Mouse (Mus musculus) MEL-GATA-1-ER (cell line): Measurements from ENCODE around the gene G430095P16Rik.

ENCODE experiments used
- DNase-seq: peaks from one replicate; pipeline ENCODE4 v3.0.0-alpha.2; 2012; ENCODE audit warnings: low read depth; ENCODE audit errors: extremely low read depth

The G430095P16Rik gene

DNA sequence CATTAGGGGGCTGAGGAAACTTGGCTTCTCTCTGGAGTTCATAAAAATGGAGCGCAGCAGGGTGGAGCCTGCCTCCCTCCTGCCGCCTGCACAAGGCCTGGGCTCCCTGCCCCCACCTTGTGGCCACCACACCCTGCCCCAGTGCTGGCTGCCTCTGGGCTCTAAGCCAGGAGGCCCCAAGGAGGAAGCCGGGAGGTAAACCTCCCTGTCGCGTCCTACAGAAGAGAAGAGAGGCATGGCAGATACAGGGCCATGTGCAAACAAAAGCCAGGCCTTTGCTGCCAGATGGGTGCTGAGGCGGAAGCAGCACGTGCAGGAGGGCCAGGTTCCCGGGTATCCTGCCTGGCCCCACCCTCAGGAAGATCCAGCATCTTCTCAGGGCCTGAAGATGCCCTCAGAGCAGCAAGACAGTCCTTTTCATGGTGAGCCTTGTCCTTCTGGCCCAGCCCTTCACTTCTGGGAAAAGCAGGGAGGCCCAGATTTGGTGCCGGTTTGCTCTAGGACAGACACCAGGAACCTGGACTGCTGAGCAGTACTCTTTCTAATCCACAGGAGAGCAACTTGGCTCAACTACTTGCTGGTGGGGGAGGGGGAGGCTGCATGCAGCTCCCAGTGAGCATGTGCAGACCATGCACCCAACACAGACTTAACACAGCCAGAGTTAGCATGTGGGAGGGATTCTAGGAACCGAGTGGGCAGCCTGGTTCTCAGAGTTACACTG lies at the start of gene G430095P16Rik:
Gene G430095P16Rik (plus strand): TSS at position 158 of the 721 bp plus-strand sequence.
- DNase-seq: peak; percentile 87

DNA sequence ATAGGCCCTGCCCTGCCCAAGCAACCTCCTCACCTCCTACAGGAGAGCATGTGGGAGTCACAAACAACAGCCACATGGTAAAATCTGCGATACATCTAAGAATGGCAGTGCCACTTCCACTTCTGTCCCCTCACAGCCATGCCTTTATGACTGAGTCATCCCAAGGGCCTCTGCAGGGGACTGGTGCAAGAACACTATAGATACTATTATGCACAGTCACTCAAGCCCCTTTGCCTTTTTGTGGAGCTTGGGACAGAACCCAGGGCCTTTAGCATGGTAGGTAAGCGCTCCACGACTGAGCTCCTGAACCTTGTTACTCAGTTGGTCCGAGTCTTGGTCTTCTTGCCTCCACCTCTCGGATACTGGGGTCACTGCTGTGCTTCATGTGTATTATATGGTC lies 45.5 kb upstream of the G430095P16Rik start:
- no peak for DNase-seq

DNA sequence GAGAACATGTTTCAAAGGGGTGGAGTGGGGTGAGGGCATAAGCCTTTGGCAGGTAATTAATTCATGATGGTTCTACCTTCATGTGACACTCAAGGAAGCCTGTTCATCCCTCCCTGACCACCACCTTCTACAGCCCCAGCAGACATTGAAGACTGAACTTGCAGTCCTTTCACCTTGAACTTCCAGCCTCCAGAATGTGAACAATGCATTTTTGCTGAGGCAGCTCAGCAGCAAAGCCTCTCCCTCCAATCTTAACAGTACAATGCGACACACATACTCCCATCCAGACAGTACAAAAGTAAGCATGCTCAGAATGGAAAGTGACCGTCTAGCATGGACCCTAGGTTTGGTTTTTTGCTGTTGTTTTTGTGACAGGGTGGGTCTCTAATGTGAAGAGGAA lies 41.3 kb upstream of the G430095P16Rik start:
- DNase-seq: no peak

DNA sequence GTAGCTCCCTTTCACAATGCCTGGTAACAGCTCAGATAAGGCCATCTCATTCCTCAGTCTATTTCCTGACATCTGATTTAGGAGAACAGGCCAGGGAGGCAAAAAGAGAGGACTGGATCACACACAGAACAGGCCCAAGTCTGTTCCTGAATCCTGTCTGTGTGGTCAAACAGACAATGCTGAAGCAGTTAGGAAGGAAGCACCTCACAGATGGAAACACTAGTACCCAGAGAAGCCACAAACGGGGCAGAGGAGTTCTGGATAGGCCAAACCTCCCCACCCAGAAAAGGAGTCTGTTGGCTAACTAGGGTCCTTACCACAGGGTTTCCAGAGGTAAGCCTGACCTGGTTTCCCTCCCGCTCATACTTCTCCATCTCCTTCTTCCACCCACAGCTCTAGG lies 40.5 kb upstream of the G430095P16Rik start:
- DNase-seq: no peak

DNA sequence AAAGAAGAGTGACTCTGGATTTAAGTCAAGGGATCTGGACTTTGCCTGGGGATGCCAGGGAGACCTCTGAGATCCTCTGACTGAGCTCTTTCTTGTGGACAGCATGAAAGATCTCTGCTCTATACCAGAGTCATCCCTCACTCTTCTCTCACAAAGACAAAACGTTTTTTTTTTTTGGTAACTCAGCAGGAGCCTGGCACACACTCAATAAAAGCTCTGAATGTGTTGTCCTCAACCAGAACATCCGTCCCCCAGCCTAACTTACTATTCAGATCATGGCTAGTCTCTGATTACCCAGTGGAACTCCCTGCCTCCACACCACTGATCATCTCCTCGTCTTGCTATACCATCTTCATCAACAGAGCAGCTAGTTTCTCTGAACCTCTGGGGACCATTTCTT lies 38.3 kb upstream of the G430095P16Rik start:
- DNase-seq: no peak

DNA sequence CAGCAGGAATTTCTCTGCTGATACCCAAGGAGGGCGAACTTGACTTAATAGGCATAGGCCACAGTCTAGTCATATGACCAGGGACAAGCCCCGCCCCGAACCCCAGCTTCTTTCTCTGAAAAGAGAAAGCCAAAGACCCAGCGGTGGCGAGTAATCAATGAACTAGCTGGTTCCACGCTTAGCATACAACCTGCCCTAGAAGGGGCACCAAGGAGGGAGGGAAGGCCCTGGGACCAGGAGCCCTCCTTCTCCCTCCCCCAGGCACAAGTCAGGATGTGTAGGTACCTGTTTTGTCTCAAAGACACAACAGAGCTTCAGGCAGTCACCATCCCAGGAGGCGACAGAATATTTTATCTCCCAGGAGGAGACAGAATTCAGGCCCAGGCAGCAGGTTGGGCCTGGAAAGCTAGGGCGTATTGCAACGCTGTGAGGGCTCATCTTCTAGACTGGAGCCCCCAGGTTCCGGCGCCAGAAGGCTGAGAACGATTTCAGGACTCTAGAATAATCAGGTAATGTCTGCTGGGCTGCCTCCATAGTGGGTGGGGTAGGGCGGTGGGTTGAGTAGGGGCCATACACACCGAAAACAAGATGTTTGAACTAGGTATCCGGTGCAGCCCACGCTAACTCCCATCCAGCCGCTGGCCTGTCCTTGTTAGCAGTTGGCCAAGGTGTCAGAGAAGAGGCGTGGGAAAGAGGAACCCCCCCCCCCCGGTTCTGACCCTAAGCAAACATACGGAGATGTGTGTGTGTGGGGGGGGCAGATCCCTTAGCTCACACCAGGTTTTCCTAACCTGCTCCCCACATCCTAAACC lies 36.4 kb upstream of the G430095P16Rik start, which contains the start of gene Trmt1:
Gene Trmt1 (plus strand): TSS at position 117 of the 812 bp plus-strand sequence.
- DNase-seq: no peak

DNA sequence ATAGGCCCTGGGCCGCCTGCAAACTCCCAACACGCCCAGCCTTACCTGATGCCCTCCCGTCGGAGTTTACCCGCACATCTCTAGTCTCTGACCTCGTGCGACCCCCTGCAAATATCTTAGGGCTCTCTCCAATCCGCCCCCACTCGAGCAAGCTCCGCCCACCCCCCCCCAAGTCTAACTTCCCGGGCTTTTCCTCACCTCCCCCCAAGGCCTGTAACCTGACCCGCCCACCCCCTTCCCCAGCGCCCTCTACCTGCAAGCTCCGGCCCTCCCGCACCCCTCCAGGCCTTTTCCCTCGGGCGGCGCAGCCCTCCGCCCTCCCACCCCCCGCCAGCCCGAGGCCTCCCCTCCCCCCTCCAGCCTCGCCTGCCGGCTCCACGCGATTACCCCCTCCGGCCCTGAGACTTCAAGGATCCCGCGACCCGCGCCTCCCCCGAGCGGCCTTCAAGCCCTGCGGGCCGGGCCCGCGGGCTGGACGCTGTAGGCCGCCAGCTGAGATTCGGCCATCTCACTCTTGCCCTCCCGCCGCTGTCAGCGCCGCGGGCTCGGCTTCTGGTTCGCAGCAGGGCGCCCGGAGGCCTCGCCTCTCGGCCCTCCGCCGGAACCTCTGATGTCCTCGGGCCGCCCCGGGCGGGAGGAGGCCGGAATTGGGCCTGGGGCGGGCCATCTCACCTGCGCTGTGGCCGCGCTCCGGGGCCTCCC lies 35.7 kb upstream of the G430095P16Rik start:
- DNase-seq: no peak

DNA sequence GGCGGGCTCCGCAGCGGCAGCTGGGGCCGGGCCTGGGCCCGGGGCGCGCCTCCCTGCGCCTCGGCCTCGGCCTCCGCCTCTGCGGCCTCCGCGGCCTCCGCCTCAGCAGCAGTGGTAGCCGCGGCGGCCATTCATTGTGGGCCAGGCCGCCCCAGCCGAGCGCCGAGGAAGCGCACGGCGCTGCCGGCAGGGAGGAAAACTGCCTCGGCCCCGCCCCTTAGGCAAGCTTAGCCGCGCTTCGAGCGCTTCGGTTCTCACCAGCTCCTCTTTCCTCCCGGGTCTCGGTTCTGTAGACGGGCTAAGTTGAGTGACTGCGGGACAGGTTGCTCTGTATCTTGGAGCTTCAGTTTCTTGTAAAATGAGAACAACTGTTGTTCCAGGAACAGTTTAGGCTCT lies 35.1 kb upstream of the G430095P16Rik start, which contains the start of gene Nacc1:
Gene Nacc1 (minus strand): TSS at position 158 of the 396 bp plus-strand sequence.
- peak; percentile 73 for DNase-seq

DNA sequence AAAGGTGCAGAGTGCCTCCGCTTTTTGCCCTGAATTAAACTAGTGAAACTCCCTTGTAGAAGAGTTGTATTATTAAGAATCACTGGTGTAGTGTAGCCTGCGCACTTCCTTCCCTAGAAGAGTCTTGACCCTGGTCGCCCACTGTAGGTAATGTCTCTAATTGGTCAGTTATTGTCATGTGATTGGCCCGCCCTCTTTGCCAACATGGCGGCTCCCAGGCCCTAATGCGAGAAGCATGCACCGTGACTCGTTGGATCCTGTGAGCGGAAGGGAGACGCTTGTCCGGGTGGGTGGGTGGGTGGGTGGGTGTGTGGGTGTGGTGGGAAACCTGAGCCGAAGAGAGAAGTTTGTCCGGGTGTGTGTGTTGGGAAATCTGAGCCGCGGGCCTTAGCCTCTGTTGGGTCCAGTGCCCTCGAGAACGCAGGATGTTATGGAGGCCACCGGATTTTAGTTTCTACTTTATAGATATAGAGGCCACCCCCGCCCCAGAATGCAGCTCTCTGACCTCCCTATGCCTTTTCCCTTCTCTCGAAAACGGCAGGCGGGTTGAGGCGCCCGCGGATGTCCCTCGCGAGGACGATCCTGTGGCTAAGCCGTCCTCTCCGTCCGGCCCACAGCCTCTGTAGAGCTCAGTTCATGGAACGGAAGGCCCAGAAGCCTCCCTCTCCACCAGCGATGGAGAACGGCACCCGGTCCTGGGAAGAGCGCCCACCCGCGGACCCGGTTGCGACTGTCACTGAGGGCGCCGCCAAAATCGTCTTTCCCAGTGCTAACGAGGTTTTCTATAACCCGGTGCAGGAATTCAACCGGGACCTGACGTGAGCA lies 33.5 kb upstream of the G430095P16Rik start:
- DNase-seq: peak; percentile 88

DNA sequence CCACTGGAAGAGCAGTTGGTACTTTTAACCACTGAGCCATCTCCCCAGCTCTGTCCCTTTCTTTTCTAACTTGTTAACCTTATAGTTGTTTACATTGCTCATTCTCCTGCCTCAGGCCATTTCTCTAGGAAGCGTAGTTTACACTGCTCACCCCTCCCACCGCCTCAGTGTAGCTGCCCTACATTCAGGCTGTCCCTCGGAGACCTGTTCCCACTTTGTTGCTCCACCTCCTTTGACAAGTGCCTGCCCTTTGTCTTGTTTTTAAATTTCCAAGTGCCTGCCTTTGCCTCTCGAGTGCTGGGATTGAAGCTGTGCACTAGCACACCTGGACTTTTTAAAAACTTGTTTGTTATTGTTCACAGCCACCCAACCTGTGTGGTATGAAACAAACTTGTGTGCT lies 29.5 kb upstream of the G430095P16Rik start:
- DNase-seq: no peak

DNA sequence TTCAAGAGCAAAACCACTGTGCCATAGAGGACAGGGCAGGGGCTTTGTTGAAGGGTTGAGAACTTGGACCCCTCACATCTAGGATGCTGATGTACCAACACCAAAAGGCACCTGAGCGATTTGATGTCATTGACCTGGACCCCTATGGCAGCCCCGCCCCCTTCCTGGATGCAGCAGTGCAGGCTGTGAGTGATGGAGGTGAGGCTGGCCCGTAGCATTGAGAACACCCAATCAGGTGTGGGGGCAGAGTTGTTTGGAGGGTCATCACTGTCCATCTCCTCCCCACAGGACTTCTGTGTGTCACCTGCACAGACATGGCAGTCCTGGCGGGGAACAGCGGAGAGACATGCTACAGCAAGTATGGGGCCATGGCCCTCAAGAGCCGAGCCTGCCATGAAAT lies 27.7 kb upstream of the G430095P16Rik start:
- no peak for DNase-seq

DNA sequence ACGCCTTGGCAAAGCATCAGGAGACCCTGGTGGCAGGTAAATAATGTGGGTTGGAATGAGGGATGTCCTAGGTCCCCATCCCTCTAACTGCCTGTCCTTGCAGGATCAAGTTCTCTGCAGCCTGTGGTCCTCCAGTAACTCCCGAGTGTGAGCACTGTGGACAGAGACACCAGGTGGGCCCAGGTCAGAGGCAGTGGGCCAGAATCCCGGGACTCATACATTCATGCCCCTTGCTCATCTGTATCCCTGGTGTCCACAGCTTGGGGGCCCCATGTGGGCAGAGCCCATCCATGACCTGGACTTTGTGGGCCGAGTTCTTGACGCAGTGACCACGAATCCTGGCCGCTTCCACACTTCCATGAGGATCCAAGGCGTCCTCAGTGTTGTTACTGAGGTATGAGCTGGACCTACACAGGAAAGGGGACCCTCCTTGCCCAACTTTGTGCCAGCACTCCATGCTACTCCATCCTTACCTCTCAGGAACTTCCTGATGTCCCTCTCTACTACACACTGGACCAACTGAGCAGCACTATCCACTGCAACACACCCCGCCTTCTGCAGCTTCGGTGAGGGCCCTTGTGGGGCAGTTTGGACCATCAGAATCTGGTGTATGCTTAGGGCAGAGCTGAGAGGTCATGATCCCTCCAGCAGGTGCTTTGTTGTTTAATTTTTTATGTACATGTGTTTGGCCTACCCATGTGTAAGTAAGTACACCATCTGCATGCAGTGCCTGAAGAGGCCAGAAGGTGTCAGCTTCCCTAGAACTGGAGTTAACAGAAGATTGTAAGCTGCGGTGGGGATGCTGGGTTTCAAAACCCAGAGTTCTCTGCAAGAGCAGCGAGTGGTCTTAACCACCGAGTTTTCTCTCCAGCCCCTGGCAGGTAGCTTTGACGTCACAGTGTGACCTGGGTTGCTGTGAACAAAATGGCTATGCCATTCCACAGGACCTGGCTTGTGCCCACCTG lies 25.4 kb upstream of the G430095P16Rik start:
- DNase-seq: no peak

DNA sequence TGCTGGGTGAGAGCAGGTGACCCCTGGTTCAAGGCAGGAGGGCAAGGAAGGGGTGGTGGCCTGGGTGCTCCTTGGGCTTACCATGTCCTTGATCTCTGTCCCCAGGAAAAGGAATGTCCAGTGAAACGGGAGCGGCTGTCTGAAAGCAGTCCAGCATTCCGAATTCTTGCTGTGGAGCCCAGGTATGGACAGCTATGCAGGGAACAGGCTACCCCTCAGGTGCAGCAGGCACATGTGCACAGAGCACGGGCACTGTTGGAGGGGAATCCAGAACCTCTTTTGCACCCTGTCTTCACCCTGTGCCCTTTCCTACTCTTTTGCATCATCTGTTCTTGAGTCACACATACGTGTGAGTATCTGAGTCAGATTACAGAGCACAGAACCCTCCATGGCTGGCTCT lies 24.5 kb upstream of the G430095P16Rik start:
- no peak for DNase-seq

DNA sequence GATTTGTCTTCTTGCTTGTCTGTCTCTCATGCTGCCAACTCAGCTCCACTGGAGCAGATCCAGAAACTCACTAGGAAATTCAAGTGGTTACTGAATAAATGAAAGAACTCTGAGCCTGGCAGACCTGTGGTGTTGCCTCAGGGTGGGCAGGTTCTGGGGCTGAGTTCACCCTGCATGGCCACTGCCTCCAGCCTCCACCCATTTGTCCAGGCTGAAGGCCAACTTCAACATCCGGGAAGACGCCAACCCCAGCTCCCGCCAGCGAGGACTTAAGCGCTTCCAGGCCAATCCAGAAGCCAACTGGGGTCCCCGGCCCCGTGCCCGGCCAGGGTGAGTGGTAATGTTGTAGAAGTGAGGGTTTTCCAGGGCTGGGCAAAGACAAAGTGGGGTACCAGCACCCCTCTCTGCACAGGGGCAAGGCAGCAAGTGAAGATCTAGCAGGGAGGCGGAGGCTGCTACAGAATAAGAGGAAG lies 23.8 kb upstream of the G430095P16Rik start:
- no peak for DNase-seq

DNA sequence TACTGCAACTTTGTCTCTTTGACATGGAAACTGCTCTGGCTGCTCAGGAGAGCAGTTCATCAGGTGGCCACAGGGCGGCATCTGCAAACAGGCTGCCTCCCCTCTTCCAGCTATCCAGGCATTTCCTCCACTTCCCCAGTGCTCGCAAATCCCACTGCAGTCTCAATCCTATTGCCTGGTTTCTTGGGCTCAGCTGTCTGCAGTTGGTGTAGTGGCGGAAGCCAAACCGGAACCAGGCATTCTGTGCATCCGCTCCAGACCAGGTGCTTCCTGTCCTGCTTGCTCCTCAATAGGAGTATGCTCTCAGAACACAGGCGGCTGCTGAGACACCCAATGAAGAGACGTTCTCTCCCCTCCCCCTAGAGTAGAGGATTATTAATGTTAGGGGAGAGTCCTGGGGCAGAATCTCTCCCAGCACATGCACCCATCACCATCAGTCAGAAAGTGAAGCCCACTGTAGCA lies 22.9 kb upstream of the G430095P16Rik start:
- no peak for DNase-seq

DNA sequence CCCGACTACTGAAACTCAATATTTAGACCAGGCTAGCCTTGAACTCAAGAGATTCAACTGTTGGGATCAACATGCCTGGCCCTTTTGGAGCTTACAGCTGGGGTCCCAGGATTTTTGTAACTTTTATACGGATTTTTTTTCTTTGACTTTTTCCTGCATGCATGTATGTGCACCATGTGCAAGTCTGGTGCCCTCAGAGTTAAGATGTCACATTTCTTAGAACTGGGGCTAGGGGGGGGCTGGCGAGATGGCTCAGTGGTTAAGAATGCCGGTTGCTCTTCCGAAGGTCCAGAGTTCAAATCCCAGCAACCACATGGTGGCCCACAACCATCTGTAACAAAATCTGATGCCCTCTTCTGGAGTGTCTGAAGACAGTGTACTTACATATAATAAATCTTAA lies 22.3 kb upstream of the G430095P16Rik start:
- DNase-seq: no peak

DNA sequence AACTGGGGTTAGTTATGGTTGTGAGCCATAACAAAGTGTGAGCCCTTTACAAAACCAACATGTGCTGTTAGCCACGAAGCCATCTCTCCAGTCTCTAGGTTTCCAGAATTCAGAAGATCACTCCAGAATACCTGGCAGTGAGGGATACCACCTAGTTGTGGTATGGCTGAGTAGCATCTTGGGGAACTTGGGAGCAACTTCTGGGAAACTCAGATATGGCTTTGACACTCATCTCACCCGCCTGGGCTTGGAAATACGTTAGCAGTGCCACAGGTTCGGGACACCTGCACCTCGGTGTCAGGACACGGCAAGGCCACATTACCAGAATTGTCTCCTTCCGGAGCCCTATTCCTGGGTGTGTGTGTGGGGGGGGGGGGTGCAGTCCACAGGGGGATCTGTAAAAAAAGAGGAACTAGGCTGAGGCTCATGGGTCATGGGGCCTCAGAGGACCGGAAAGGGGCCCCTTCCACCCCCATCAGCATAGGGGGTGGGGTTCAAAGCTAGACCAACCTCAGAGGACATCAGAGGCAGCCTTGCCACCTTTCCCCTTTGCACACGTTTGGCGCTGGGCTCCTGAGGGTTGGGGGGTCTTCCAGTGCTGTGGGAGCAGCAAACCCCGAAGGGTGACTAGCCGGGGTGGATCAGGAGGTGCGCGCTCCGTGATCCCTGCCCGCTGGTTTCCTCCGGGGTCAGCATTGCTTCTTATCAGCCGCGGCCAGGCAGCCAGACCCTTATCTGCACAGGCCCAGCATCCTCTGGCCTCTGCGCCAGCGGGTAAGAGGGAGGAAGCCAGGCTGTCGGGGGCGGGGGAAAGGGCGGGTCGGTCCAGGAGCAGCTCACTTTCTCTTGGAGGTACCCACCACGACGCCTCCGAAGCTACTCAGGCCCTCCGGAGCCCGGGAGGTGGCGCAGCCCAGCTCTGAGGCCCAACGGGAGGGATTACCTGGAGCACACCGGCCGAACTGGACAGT lies 21.6 kb upstream of the G430095P16Rik start, which contains the start of gene Lyl1:
Gene Lyl1 (plus strand): TSS at position 517 of the 971 bp plus-strand sequence.
- DNase-seq: peak; percentile 94

DNA sequence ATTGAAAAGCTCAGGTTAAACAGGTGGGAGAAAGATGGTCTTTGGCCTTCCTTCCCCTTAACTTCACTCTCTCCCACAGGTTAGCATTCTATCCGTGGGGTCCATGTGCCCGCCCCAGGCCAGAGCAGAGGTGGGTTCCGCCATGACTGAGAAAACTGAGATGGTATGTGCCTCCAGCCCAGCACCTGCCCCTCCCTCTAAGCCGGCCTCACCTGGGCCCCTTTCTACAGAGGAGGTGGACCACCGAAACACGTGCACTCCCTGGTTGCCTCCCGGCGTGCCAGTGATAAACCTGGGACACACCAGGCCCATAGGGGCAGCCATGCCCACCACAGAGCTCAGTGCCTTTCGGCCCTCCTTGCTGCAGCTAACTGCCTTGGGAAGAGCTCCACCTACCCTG lies 20.2 kb upstream of the G430095P16Rik start:
- DNase-seq: no peak
